Mouse (Mus musculus): Measurements from ENCODE around the gene Scrn2. TPM values are rescaled to one million over a fixed set of nuclear protein-coding genes. Genes with fewer than 3 reads are reported as not detected.

Scrn2 gene
- polyA plus RNA-seq, 1 experiment from 2014 or later: 19.7 TPM

Small RNAs within 50 kb of the gene (microRNA-seq; reads per million reads assigned to microRNA genes)
- gene Mir8103: 1.3 reads per million

Other genes with a start within 250 kb of the Scrn2 start
- gene Cbx1, start 240.8 kb upstream of the Scrn2 start, polyA plus RNA-seq (2014; fragmentation: Nextera tagmentation; extraction: Ambion mirVana): 100 and 105 TPM in 2 replicates
- 30.4 and 36.4 TPM in 2 replicates for gene Nfe2l1, start 200.0 kb upstream of the Scrn2 start, polyA plus RNA-seq (2014; fragmentation: Nextera tagmentation; extraction: Ambion mirVana)
- gene Copz2, start 180.1 kb upstream of the Scrn2 start, polyA plus RNA-seq (2014; fragmentation: Nextera tagmentation; extraction: Ambion mirVana): 136 and 141 TPM in 2 replicates
- 65.2 and 68.7 TPM in 2 replicates for gene Cdk5rap3, start 113.4 kb upstream of the Scrn2 start, polyA plus RNA-seq (2014; fragmentation: Nextera tagmentation; extraction: Ambion mirVana)
- gene Prr15l, start 101.8 kb upstream of the Scrn2 start, polyA plus RNA-seq (2014; fragmentation: Nextera tagmentation; extraction: Ambion mirVana): 46.8 and 48.7 TPM in 2 replicates
- 25.2 and 26.5 TPM in 2 replicates for gene Pnpo, start 86.0 kb upstream of the Scrn2 start, polyA plus RNA-seq (2014; fragmentation: Nextera tagmentation; extraction: Ambion mirVana)
- gene Sp2, start 47.0 kb upstream of the Scrn2 start, polyA plus RNA-seq (2014; fragmentation: Nextera tagmentation; extraction: Ambion mirVana): 15.7 and 19.1 TPM in 2 replicates
- 0.15 and 0.42 TPM in 2 replicates for gene Sp6, start 16.5 kb upstream of the Scrn2 start, polyA plus RNA-seq (2014; fragmentation: Nextera tagmentation; extraction: Ambion mirVana)
- gene Lrrc46, start 11.5 kb downstream of the Scrn2 start, polyA plus RNA-seq (2014; fragmentation: Nextera tagmentation; extraction: Ambion mirVana): 0.38 TPM in 1 of 2 replicates, not detected in the other
- 86.7 and 89.2 TPM in 2 replicates for gene Mrpl10, start 11.6 kb downstream of the Scrn2 start, polyA plus RNA-seq (2014; fragmentation: Nextera tagmentation; extraction: Ambion mirVana)
- gene Osbpl7, start 20.7 kb downstream of the Scrn2 start, polyA plus RNA-seq (2014; fragmentation: Nextera tagmentation; extraction: Ambion mirVana): 4.5 and 8.2 TPM in 2 replicates
- gene Tbx21, start 85.4 kb downstream of the Scrn2 start, polyA plus RNA-seq (2014; fragmentation: Nextera tagmentation; extraction: Ambion mirVana): 0.20 TPM in 1 of 2 replicates, not detected in the other
- 3.7 TPM in 2 replicates for gene Tbkbp1, start 121.6 kb downstream of the Scrn2 start, polyA plus RNA-seq (2014; fragmentation: Nextera tagmentation; extraction: Ambion mirVana)
- gene Kpnb1, start 157.9 kb downstream of the Scrn2 start, polyA plus RNA-seq (2014; fragmentation: Nextera tagmentation; extraction: Ambion mirVana): 65.1 and 67.7 TPM in 2 replicates

Data from stomach, embryonic 14.5 days (tissue).